In genomic region chr7:131970255-131970654, GRCm38 (mm10) we compare ENCODE assay signal across 20 mouse cellular contexts. TPM values are rescaled to one million over a fixed set of nuclear protein-coding genes. Genes with fewer than 3 reads are reported as not detected.
DNase-seq lines count a peak whose midpoint lies in the region; ATAC-seq and TF ChIP-seq lines count a peak whose summit lies in the region.
"Had no signal": no experiment of that assay in that cellular context is flagged by ENCODE, and none has a peak within 500 bp of the region (broad histone marks: within the 10 kb centered on the region; RNA-seq: fewer than 3 reads in every experiment).

No protein-coding gene starts in this region.

- peak overlapping the region; percentile 41 for H3K4me3 ChIP-seq in layer of hippocampus, adult 2 months
- H3K4me3 ChIP-seq in hindbrain, postnatal 0 days (ENCODE audit: low read length) = peak overlapping the region; percentile 54
- no peak overlapping the region for H3K4me3 ChIP-seq in kidney, embryonic 14.5 days (ENCODE audit: low read length)
- H3K4me3 ChIP-seq: heart, embryonic 10.5 days; limb, embryonic 12.5 days; liver, embryonic 15.5 days had no signal

- ATAC-seq in hindbrain, postnatal 0 days = no peak
- ATAC-seq in kidney, embryonic 14.5 days (ENCODE audit: low FRiP score, low TSS enrichment) = no peak

- 0 out of 2 replicates have a peak, but pooled peaks cover 4% of the 10 kb centered on the region for H3K27me3 ChIP-seq in hindbrain, postnatal 0 days (ENCODE audit: insufficient read depth, low read length)
- peaks cover 41% of the 10 kb centered on the region for H3K27me3 ChIP-seq in kidney, embryonic 14.5 days (ENCODE audit: control insufficient read depth, insufficient read depth, low read length)

- H3K27ac ChIP-seq in layer of hippocampus, adult 2 months = peak overlapping the region; percentile 48; the same call in 1 of the 2 replicates
- no peak overlapping the region for H3K27ac ChIP-seq in hindbrain, postnatal 0 days
- no peak overlapping the region for H3K27ac ChIP-seq in kidney, embryonic 14.5 days (ENCODE audit: low read depth, low read length)
- H3K27ac ChIP-seq: heart, embryonic 10.5 days; limb, embryonic 12.5 days; liver, embryonic 15.5 days had no signal

- H3K9ac ChIP-seq in hindbrain, postnatal 0 days (replicated peaks; ENCODE audit: low read length) = no peak overlapping the region
- H3K9ac ChIP-seq in kidney, embryonic 14.5 days (ENCODE audit: low read depth, low read length) = no peak overlapping the region
- H3K9ac ChIP-seq: limb, embryonic 12.5 days; liver, embryonic 15.5 days had no signal

- peak overlapping the region; percentile 70 for H3K4me2 ChIP-seq in hindbrain, postnatal 0 days (ENCODE audit: low read depth, low read length)
- H3K4me2 ChIP-seq in kidney, embryonic 14.5 days (replicated peaks; ENCODE audit: low read depth, low read length) = no peak overlapping the region
- H3K4me2 ChIP-seq: limb, embryonic 12.5 days; liver, embryonic 15.5 days had no signal

- no peak for TF ChIP-seq CTCF in layer of hippocampus, adult 2 months (conservative IDR thresholded peaks at IDR 0.05)
- TF ChIP-seq CTCF in hindbrain, postnatal 0 days (IDR thresholded peaks at IDR 0.05; ENCODE audit: low read depth) = no peak

- 36% methylated on average over 3 of the region's 3 CpGs for WGBS in hindbrain, postnatal 0 days
- WGBS in kidney, embryonic 14.5 days = 46% methylated on average over 3 of the region's 3 CpGs

- DNase-seq in layer of hippocampus, adult 2 months (ENCODE audit: low spot score in 2 of 2) = peak in 1 of 2 experiments; percentile 45
- no peak for DNase-seq in layer of hippocampus, postnatal 25 days (ENCODE audit: extremely low spot score in 1 of 2, low spot score in 1 of 2)
- DNase-seq in 416B (ENCODE audit: low read depth) = peak; percentile 3
- DNase-seq in brain, adult 2 months (ENCODE audit: low read depth, low spot score) = peak; percentile 53
- DNase-seq in hindbrain, postnatal 0 days (ENCODE audit: low spot score) = no peak
- no peak for DNase-seq in yolk sac, embryonic 10.5 days (ENCODE audit: low spot score)
- DNase-seq: adrenal gland, postnatal 10 days; cerebellum, postnatal 25 days; gastrocnemius, postnatal 10 days; kidney, adult 11 months; kidney, postnatal 25 days; lung, postnatal 10 days; thymus, postnatal 25 days had no signal

- no peaks in the 10 kb centered on the region for H3K9me3 ChIP-seq in hindbrain, postnatal 0 days (ENCODE audit: low read length)
- H3K9me3 ChIP-seq in kidney, embryonic 14.5 days (ENCODE audit: control insufficient read depth, low read length) = no peaks in the 10 kb centered on the region
- H3K9me3 ChIP-seq: heart, embryonic 10.5 days; limb, embryonic 12.5 days; liver, embryonic 15.5 days had no signal

- H3K36me3 ChIP-seq in hindbrain, postnatal 0 days (ENCODE audit: insufficient read depth, low read length) = no peaks in the 10 kb centered on the region
- H3K36me3 ChIP-seq in kidney, embryonic 14.5 days (ENCODE audit: control insufficient read depth, insufficient read depth, low read length) = no peaks in the 10 kb centered on the region
- H3K36me3 ChIP-seq: heart, embryonic 10.5 days; limb, embryonic 12.5 days; liver, embryonic 15.5 days had no signal

- peaks cover 9% of the 10 kb centered on the region; the same call in 1 of the 2 replicates for H3K4me1 ChIP-seq in hindbrain, postnatal 0 days (ENCODE audit: insufficient read depth, low read length)
- no peaks in the 10 kb centered on the region for H3K4me1 ChIP-seq in kidney, embryonic 14.5 days (ENCODE audit: control insufficient read depth, insufficient read depth, low read length)
- H3K4me1 ChIP-seq: liver, embryonic 15.5 days had no signal

RNA-seq across cellular contexts. Expression of gene Gpr26, which starts 4.0 kb away (rescaled TPM):
- total RNA-seq in layer of hippocampus, adult 2 months (2021) = 10 to 100 TPM; 54.8 to 55.8 TPM
- 10 to 100 TPM; 49.0 to 58.2 TPM for total RNA-seq in layer of hippocampus, postnatal 25 days (2021)
- 19.5 and 22.8 TPM in 2 replicates for total RNA-seq in hindbrain, postnatal 0 days (2014; rRNA removed)
- 1.8 and 2.0 TPM in 2 replicates for polyA plus RNA-seq in hindbrain, postnatal 0 days (2015; fragmentation: Nextera tagmentation; extraction: Ambion mirVana)
- not detected in 2 replicates for polyA plus RNA-seq in kidney, embryonic 14.5 days (2014; fragmentation: Nextera tagmentation; extraction: Ambion mirVana)
- total RNA-seq: CH12.LX; heart, postnatal 25 days; megakaryocyte-erythroid progenitor cell, adult 5-6 weeks had no signal
- polyA plus RNA-seq: heart, embryonic 10.5 days; limb, embryonic 12.5 days; liver, embryonic 15.5 days had no signal

Comparison
In these comparisons a context has a peak if more than half of its experiments do, and no peak if none do; other contexts are left out.
1. DNase-seq: peak in 416B (single experiment) and brain, adult 2 months (single experiment); none in layer of hippocampus, postnatal 25 days (0 of 2), hindbrain, postnatal 0 days (single experiment) and yolk sac, embryonic 10.5 days (single experiment).